Mouse (Mus musculus): Measurements from ENCODE around the gene Btrc.

The Btrc gene

GRCm38 (mm10) chr19:45472691-45473520, 109.4 kb downstream of the Btrc start:
- in situ Hi-C loops (cut with MboI, MseI), result no loop called here

- in situ Hi-C loops (cut with MboI, MseI), result no loop called here
These were observed 111.2 kb downstream of the Btrc start for GRCm38 (mm10) chr19:45474686-45475085.

- in situ Hi-C loops (cut with MboI, MseI), result no loop called here
These were observed 112.5 kb downstream of the Btrc start for GRCm38 (mm10) chr19:45475928-45476553.

GRCm38 (mm10) chr19:45479548-45479947, 116.0 kb downstream of the Btrc start:
- in situ Hi-C loops (cut with MboI, MseI), result no loop called here

GRCm38 (mm10) chr19:45480490-45480889, 117.0 kb downstream of the Btrc start:
- in situ Hi-C loops (cut with MboI, MseI), result no loop called here

- in situ Hi-C loops (cut with MboI, MseI), result no loop called here
These were observed 117.4 kb downstream of the Btrc start for GRCm38 (mm10) chr19:45480951-45481350.

- in situ Hi-C loops (cut with MboI, MseI), result no loop called here
These were observed 119.9 kb downstream of the Btrc start for GRCm38 (mm10) chr19:45483470-45483869.

GRCm38 (mm10) chr19:45486206-45486991, 122.9 kb downstream of the Btrc start:
- in situ Hi-C loops (cut with MboI, MseI), result no loop called here

- in situ Hi-C loops (cut with MboI, MseI), result no loop called here
These were observed 123.5 kb downstream of the Btrc start for GRCm38 (mm10) chr19:45486992-45487387.

- in situ Hi-C loops (cut with MboI, MseI), result no loop called here
These were observed 126.4 kb downstream of the Btrc start for GRCm38 (mm10) chr19:45489961-45490360.

- in situ Hi-C loops (cut with MboI, MseI), result no loop called here
These were observed 127.7 kb downstream of the Btrc start for GRCm38 (mm10) chr19:45491246-45491645.

GRCm38 (mm10) chr19:45494121-45494775, 130.7 kb downstream of the Btrc start:
- in situ Hi-C loops (cut with MboI, MseI), result no loop called here

- in situ Hi-C loops (cut with MboI, MseI), result no loop called here
These were observed 141.9 kb downstream of the Btrc start for GRCm38 (mm10) chr19:45505446-45505845.

GRCm38 (mm10) chr19:45507531-45507930, 144.0 kb downstream of the Btrc start:
- in situ Hi-C loops (cut with MboI, MseI), result no loop called here

- in situ Hi-C loops (cut with MboI, MseI), result no loop called here
These were observed 147.1 kb downstream of the Btrc start for GRCm38 (mm10) chr19:45510680-45511079.

- in situ Hi-C loops (cut with MboI, MseI), result no loop called here
These were observed 147.9 kb downstream of the Btrc start for GRCm38 (mm10) chr19:45511406-45511805.

GRCm38 (mm10) chr19:45515341-45515740, 151.8 kb downstream of the Btrc start:
- in situ Hi-C loops (cut with MboI, MseI), result no loop called here

- in situ Hi-C loops (cut with MboI, MseI), result no loop called here
These were observed 152.7 kb downstream of the Btrc start for GRCm38 (mm10) chr19:45516264-45516663.

GRCm38 (mm10) chr19:45527382-45527781, 163.8 kb downstream of the Btrc start:
- in situ Hi-C loops (cut with MboI, MseI), result no loop called here

- in situ Hi-C loops (cut with MboI, MseI), result no loop called here
These were observed 164.5 kb downstream of the Btrc start for GRCm38 (mm10) chr19:45527931-45528534.

GRCm38 (mm10) chr19:45529294-45529693, 165.8 kb downstream of the Btrc start:
- in situ Hi-C loops (cut with MboI, MseI), result no loop called here

All from regulatory T cell (primary cell).